Mouse (Mus musculus) splenic B cell, adult 2 months (primary cell): ENCODE measurements around the gene Pspn.

Experiments
- DNase-seq: peaks from one replicate; pipeline ENCODE4 v3.0.0-alpha.2; 2011; ENCODE audit warnings: low read depth, low spot score
- H3K27me3 ChIP-seq: 2 replicates; pipeline ENCODE4 v1.6.1; 2012; ENCODE audit warnings: mild to moderate bottlenecking, low read length, moderate library complexity, mixed read lengths; ENCODE audit not compliant: control insufficient read depth, poor library complexity, insufficient read depth, severe bottlenecking
- H3K36me3 ChIP-seq: 2 replicates; pipeline ENCODE4 v1.6.1; 2012; ENCODE audit warnings: mild to moderate bottlenecking, low read length, moderate library complexity, mixed read lengths; ENCODE audit not compliant: control insufficient read depth, poor library complexity, insufficient read depth, severe bottlenecking

Pspn gene

DNA sequence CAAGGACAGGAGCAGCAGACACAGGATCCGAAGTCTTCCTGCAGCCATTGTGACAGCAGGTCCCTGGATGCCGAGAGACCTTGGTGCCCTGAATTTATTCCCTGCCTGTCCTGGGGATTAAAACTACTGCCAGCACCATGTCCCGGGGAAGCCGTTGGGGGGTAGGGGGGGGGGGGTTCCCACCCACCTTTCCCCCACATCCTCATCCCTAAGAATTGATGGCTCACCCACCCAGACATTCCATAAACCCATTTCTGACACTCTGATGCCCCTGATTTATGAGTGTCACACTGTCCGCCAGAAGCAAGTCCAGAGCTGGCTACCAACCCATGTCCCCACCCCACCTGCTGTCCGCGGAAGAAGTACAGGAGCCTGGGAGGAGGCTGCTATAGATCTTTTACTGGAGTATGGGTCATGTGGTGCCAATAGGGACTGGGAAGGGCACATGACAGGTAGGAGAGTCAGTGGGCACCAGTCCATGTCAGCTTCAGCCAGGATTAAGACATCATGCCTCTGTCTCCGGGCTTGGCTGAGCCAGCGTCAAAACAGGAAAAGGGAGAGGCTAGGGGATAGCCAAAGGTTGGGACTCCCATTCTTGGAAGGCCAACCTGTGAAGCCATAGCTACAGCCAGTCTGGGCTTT lies at the start of gene Pspn:
Gene Pspn, minus strand, starts transcription at position 51 of the 642 bp plus-strand sequence.
- no peak for DNase-seq
- Histone ChIP-seq H3K27me3 (no peaks in the 10 kb centered on the region), H3K36me3 (peaks cover 2% of the 10 kb centered on the region; the same call in 1 of the 2 replicates)

DNA sequence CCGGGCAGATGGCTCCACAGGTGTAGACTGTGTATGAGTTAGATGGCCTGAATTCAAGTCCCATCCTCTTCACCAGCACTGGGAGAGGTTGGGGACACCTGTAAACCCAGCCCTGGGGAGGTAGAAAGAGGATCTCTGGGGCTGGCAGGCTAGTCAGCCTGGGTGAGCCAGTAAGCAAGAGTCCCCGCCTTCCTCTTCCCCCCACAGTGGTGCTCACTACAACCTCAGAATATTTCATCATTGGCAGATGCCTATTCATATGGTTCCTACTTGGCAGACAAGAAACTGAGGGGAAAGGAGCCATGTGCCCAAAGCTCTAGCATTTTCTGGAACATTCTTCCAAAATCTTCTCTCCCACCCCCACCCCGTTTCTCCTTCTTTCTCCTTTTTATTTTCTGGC lies 49.0 kb upstream of the Pspn start:
- DNase-seq = no peak
- H3K36me3 ChIP-seq = no peaks in the 10 kb centered on the region
- H3K27me3 ChIP-seq = no peaks in the 10 kb centered on the region

DNA sequence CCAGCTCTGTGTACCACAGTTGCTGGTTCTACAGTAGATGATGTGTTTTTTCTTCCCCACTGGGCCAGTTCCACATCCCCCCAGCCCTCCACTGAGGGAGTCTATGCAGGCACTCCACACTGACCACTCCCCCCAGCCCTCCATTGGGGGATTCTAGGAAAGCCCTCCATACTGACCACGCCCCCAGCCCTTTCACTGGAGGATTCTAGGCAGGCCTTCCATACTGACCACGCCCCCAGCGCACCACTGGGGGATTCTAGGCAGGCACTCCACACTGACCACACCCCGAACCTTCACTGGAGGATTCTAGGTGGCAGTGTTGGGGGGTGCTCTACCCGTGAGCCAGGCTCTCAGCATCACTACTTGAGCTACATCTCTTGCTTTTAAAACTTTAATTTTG lies 47.6 kb upstream of the Pspn start:
- Histone ChIP-seq H3K36me3 (no peaks in the 10 kb centered on the region), H3K27me3 (no peaks in the 10 kb centered on the region)
- no peak for DNase-seq

DNA sequence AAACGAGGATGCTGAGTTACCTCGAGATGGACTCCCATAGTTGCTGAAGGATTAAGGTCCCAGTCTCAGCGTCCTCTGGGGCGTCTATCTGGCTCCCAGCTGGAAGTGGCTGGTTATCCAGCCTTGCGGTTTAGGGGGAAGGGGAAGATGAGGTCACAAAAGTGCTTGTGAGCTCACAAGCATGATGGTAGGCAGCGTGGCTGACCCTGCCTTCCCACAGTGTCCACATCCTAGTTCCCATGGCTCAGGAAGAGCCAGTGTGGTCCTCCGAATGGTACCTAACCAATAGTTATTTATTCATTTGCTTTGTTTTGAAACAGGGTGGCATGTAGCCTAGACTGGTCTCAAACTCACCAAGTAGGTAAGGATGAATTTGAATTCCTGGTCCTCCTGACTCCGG lies 41.7 kb upstream of the Pspn start, which contains the start of gene Slc25a41:
Gene Slc25a41, minus strand, starts transcription at position 101 of the 400 bp plus-strand sequence.
- Histone ChIP-seq H3K36me3 (no peaks in the 10 kb centered on the region), H3K27me3 (no peaks in the 10 kb centered on the region)
- DNase-seq = no peak

DNA sequence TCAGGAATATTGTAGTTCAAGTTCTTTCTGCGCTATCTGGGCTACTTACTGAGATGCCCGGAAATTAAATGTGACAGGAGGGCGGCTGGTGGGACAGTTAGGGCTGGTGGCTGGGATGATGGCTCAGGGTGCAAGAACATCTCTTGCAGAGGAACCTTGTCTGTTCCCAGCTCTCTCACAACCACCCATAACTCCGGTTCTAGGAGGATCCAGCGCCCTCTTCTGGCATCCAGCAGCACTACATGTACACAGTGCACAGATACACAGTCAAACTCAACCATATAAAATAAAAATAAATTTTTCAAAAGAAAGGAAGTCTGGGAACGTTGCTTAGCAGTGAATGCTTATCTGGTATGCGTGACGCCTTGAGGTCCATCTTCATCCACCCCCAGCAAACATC lies 39.2 kb upstream of the Pspn start:
- no peak for DNase-seq
- H3K36me3 ChIP-seq = no peaks in the 10 kb centered on the region
- H3K27me3 ChIP-seq = no peaks in the 10 kb centered on the region

DNA sequence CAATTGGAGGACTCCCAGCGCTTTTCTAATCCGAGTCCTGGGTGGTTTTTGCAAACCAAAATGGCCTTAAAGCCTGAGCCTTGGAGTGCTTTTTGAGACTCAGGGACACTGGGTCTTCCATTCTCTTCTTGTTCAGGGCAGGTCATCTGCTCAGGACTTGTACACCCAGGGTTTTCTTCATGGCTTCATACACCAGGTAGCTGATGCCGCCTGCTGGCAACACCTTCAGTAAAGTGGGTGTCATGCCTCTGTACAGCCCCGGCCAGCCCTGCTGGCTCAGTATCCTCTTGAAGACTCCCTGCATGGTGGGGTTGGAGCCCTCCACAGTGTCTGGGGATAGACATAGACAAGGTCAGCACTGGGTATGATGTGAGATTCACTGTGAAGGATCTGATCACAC lies 33.0 kb upstream of the Pspn start:
- DNase-seq = peak; percentile 18
- no peaks in the 10 kb centered on the region for H3K36me3 ChIP-seq
- H3K27me3 ChIP-seq = no peaks in the 10 kb centered on the region

DNA sequence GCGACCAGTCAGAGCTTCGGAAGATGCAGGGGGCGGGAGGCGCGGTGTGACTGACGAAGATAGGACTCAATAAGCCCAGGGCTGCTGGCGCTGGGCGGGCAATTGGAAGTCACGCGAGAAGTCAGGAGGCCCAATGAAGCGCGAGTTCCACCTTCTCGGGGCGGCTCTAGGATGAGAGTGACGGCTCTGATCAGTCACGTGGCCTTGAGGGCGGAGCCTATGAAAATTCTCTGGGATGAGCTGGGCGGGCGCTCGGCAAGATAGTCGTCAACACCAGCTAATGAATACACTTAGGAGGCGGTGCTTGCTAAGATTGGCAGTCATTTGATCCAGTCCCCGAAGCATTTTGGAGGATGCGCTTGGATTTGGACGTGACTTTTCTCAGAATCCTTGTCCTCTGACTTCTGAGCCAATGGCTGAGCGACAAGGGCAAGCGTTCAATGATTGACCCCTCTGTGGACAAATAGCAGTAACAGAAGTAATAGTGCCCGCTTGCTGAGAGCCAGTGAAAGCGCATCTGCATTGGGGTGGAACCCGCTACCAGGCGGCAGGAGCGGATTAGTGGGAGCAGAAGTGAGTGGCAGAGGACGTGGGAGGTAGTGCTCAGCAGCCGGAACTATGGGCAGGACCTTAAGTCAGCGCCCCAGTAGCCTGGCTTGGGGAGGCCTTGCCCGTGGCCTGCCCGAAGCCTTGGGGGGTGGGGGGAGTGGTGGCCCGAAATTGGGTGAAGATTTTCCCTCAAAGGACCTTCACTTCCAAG lies 32.0 kb upstream of the Pspn start:
- peaks cover under 1% of the 10 kb centered on the region; the same call in 1 of the 2 replicates for H3K36me3 ChIP-seq
- H3K27me3 ChIP-seq = no peaks in the 10 kb centered on the region
- DNase-seq = peak; percentile 100

DNA sequence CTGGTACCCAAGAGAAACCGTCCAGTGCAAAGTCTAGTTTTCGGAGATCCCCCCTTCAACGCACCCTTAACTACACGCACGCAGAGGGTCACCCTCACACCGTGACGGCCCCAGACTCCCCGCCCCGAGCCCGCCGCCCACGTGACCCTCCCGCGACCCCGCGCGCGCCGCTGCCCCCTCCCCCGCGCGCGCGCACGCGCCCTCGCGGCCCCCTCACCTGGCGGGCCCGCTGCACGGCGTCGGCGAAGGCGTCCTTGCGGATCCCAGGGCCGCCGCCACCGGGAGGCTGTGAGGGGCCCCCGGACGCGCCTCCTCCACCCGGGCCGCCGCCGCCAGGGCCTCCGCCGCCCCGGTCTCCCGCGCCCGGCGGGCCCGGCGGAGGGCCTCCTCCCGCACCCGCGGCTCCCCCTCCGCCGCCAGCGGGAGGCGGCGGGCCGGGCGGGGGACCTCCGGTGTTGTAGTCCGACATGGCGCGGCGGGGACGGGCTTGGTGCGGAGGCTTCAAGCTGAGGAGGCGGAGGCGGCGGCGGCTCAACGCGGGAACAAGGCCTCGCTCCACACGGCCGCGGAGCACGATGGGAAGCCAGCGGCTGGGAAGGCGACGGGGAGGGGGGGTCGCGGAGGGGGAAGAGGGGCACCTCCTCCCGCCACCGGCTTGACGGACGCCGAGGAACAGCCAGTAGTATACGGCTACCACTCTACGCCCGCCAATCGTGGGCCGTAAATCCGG lies 31.3 kb upstream of the Pspn start, which contains the start of gene Khsrp:
Gene Khsrp, minus strand, starts transcription at position 592 of the 730 bp plus-strand sequence.
- DNase-seq = peak; percentile 47
- Histone ChIP-seq H3K36me3 (peaks cover 4% of the 10 kb centered on the region), H3K27me3 (no peaks in the 10 kb centered on the region)

DNA sequence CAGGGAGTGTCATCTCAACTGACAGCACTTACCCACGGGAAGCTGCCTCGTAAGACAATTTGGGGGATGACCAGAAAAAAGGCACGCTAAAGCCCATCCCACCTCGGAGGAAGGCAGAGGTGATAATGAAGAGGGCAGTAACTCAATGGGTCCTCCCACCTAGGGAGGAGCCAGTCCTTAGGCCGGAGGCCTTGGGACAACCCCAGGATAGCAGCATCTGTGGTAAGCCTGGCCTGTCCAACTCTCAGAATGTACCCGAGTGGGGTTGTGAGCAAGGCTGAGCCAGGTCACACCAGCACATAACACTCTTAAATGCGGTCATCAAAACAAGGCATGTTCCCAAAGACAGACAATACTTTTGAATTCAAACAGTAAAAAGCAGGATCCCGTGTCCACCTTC lies 29.9 kb upstream of the Pspn start:
- DNase-seq = no peak
- H3K27me3 ChIP-seq = no peaks in the 10 kb centered on the region
- H3K36me3 ChIP-seq = peaks cover 8% of the 10 kb centered on the region

DNA sequence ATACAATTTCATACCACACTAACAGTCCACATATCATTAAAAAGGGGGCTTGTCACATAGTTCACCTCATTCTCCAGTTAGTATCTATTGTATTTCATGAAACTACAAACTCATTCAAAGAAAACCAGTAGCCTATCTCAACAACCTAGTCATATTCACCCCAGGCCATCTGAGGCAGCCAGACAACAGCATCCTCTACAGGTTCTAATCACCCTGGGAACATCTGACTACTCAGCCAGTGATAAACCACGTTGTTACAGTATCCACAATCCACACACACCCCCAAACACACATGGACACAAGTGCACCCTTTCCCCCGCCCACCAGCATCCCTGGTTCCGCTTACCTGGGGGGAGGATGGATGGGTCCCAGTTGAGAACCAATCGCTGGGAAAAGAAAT lies 27.7 kb upstream of the Pspn start:
- peaks cover 24% of the 10 kb centered on the region for H3K36me3 ChIP-seq
- no peak for DNase-seq
- H3K27me3 ChIP-seq = no peaks in the 10 kb centered on the region

DNA sequence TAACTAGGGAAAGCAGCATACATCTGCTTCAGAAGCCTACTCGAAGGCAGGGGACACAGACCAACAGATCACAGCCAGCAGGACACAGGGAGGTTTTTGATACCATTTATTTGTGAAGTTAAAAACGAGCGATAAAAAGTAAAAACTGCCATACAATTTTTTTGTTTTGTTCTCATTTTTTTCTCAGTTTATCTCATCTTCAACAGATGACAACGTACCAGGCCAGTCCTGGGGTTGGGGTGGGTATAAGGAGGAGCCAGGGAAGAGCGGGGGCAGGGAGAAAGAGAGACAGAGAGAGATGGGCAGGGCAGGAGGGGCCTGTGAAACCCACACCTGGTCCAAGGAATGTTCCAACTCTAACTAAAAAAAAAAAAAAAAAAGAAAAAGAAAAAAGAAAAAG lies 21.1 kb upstream of the Pspn start:
- no peak for DNase-seq
- no peaks in the 10 kb centered on the region for H3K27me3 ChIP-seq

DNA sequence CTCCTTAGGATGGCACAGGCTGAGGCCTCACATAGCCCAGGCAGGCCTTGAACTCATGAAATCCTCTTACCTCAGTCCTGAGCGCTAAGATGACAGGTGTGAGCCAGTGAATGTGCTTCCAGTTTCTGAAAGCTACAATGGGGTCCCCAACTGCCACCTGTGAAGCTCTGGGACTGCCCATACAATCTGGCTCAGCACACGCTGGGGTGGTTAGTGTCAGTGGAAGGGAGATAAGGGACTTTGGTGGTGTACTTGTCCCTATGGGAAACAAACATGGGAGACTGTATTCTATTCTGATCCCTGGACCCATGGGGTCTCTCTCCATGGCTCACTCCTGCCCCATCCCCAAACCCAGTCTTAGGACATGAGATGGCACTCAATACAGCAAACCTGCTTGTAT lies 19.9 kb upstream of the Pspn start:
- Histone ChIP-seq H3K36me3 (peaks cover 17% of the 10 kb centered on the region), H3K27me3 (no peaks in the 10 kb centered on the region)
- DNase-seq = no peak

More for the DNA sequence above, 21.1 kb upstream of the Pspn start:
- H3K36me3 ChIP-seq = peaks cover 21% of the 10 kb centered on the region

DNA sequence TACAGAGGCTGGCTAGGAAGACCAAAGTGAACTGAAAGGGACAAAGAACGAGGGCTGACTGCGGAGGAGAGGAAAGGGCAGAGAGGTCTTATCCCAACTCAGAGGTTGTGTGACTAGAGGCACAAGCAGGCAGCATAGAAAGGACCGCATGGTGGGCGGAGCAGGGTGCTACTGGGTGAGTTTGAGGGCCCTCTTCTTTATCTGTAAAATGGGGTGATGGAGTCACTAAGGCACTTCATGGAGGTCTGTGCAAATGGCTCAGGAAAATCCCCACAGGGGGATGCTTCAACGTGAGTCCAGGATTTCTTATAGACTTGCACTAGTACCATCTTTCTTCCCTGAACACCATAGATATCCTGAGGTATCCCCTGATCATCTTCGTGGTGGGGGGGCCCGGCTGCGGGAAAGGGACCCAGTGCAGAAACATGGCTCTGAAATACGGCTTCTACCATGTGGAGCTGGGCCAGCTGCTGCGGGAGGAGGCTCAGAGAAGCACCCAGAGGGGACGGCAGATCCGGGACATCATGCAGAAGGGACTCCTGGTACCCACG lies 12.5 kb upstream of the Pspn start:
- no peak for DNase-seq
- 0 out of 2 replicates have a peak, but pooled peaks cover under 1% of the 10 kb centered on the region for H3K36me3 ChIP-seq
- H3K27me3 ChIP-seq = no peaks in the 10 kb centered on the region

DNA sequence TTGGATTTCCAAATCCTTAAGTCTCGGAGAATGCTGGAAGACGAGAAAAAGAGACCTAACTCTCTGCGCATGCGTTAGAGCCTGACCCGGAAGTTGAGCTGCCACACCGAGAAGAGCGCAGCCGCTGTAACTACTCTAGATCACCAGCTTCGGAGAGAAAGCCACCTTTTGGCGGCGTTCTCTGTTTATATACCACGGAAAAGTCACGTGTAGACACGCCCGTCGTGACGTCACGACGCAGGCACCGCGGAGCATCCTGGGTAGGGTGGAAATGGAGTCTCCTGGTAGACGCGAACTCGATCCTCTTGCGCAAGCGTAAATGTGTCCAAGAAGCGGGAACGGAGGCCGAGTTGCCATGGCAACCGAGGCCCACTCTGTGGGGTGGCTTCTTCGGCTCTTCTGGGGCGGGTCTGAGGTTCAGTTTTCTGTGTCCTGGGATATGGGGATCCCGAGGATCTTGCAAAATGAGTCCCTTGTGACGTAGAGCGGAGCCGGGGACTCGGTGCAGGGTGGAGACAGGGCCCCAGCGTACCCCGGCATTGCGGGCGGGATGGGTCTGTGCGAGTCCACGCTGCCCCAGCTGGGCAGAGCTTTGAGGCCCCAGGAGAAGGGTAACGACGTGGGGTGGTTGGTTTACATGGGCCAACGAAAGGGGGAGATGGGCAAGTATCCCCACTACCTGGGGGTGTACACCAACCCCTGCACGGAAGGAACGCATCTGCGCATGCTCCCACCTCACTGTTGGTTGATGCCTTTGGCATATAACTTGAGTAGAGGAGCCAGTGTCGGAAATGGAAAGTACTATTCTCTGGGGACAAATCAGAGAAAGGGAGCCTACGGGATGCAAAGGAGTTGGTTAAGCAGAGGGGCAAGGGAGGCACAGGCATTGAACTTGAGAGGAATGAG lies 11.7 kb upstream of the Pspn start, which contains the start of the genes Gtf2f1 and Gm17949:
Gene Gtf2f1, minus strand, starts transcription at position 53 of the 906 bp plus-strand sequence.
Gene Gm17949, plus strand, starts transcription at position 234 of the 906 bp plus-strand sequence.
- Histone ChIP-seq H3K36me3 (peaks cover 2% of the 10 kb centered on the region), H3K27me3 (no peaks in the 10 kb centered on the region)
- peak; percentile 99 for DNase-seq
